Mouse (Mus musculus): ENCODE measurements around the gene Mob3b.

The Mob3b gene

DNA sequence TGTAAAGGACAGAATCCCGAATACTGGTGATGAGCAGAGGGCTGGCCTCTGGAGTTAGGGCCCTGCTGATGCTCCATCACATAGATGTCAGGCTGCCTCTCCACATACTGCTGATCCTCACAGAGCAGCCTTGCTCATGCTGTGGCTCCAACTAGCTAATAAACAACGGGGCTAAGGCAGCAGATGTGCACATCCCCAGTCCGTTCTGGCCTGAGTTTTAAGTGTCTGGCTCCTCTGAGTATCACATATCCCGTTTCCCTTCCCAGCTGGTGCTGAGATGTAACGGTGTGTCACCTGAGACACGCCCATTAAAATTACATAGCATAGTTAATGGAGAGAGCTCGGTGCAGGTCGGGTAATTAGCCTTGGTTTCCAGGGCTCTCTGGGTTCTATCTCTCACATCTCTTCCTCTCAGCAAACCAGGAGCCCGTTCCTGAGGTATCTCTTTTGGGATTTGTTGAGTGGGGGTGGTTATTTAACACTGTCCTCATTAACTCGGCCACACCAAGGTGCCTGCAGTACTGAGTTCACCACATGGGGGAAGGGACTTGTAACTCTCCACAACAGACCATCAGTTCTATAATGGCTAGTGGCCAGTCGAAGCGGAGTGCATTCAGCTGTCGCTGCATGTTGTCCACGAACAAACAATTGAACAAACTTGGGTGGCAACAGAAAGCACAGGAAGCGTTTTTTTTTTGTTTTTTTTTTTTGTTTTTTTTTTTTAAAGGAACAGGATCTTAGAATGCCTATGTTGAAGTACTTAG is 92.0 kb downstream of the Mob3b start:
- DNase-seq (ENCODE audit: low spot score): no peak

DNA sequence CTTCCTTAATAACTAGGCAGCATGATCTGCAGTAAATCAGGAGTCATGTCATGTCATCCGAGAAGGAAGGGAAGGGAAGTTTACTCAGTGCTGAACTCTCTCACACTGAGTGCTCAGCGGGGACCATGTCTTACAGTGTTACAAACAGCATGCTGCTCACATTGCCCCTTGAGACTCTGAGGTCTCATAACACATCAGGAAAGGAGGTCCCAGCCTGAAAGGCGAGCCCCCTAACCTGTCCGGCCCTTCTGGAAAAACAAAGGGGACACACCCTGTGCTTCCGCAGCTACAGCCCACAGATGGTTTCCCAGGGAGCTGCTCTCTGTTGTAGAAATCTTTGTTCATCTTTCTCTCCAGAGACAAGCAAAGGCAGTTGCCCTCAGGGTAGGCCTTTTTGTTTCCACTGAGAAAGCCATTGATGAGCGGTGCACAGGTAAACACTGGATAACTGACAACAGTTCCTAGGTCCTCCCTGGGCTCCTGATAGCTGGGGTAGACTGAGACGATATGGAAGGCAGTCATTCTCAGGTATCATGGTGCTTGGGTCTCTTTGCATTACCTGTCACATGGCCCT is 94.1 kb downstream of the Mob3b start:
- DNase-seq (ENCODE audit: low spot score): no peak

DNA sequence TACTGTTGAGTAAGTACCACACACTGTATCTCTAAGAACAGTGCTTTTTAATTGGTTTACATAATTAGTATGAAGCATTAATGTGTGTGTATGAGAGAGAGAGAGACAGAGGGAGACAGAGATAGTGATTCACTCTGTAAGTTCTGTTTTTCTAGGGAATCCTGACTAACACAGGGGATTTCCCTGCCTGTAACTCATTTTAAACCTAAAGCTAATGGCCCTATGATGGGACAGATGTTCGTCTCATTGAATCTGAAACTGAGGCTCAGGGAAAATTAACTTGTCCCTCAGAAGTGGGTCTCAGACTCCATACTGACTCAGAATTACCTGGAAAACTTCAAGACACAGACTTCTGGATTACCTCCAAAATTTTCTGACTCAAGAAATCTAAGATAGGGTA is 96.3 kb downstream of the Mob3b start:
- no peak for DNase-seq (ENCODE audit: low spot score)

DNA sequence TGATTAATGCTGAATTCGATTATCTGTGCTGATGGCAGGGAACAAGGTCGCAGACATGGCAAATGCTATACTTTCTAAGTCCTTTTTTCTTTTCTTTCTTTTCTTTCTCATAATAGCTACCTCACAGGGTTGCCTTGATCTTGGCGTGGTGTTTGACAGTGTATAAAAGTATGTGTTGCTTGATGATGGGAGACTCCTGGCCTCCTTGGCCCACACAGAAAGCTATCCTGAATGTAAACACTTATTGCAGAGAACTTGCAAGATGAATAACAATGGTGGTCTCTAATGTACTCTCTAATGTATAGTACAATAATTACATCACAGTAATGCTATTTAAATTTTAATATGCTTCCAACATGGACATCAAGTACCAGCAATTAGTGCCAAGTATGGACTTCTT is 96.9 kb downstream of the Mob3b start:
- no peak for DNase-seq (ENCODE audit: low spot score)

DNA sequence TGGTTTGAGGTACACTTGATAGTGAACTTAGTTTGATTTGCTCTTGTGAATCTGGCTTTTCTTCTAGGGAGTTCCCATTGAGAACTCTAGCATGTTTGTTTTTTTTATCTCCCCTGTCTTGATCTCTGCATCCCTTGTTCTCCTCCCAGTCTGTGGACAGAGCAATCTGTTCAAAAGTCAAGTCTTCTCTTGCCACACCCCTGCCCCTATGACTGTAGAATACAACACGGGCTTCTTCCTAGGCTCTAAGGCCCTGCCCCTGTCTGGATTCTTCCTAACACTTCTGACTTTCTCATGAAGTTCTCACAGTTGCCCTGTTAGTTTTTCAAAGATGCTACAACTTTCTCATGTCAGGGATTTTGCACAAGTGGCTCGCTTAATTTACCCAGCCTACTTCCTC is 102.9 kb downstream of the Mob3b start:
- no peak for DNase-seq (ENCODE audit: low spot score)

DNA sequence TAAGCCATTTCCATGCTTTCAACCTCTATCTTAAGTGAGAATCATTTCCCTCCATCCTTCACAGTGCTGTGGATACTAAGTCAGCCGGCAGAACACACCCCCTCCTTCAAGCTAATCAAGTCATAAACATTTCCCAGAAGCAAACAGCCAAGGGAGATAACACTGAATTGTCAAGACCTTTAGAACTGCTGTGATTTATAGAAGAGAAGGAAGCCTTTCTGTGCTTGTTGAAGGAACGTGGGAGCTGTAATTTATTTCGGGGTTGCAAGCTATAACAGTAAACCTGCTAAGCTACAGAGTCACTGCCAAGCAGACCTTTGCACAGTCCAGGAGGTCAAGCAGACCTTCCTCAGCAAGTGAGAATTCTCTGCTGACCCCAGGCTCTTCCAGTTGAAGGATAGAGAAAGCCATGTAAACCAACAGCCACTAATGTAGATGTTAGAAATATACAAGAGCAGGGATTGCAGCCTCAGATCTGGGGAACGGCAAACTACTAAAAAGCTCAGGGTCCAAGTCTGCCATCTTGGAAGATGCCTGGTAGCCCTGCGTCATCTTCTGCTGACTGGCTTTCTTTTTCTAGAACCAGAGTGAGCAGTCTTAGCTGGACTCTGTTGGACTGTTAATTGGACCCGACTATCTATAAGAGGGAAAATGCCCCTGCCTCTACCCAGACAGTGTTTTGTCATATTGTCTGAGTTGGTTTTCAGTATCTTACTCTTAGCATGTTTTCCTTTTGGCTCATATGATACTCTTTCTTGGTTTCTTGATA is 104.9 kb downstream of the Mob3b start:
- DNase-seq (ENCODE audit: low spot score): no peak

DNA sequence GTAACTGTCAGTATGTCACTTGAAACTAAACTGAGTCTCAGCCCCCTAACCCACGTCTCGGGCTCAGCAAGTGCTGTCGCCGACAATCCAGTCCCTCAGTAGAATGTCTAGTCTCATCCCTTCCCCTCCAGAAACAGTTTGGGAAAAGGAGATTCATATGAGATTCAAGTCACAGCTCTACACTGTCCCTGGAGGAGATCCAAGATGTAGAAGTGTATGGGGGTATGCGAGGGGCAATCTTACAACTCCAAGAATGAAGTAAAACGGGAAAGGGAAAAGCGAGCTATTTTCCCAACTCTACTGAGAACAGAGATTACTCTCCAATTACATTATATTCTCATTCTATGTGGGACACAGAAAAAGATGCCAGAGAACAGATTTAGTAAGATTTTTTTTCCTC is 106.1 kb downstream of the Mob3b start:
- DNase-seq (ENCODE audit: low spot score): no peak

DNA sequence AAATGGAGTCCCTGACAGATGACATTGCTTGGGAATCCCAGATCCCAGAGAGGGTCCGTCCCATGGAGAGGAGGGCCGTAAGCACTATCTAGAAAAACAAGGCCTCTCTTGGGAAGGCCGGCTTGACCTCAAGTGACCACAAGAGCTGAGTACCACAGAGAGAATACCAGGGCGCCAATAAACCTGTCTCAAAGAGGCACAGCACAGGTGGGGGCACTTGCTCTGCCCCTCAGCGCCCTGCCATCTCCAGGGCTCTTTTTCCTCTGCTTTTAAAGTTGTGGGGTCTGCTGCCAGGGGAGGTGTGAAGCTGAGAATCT is 107.6 kb downstream of the Mob3b start:
- DNase-seq (ENCODE audit: low spot score): no peak

GRCm38 (mm10) chr4:35049036-35049741 is 108.1 kb downstream of the Mob3b start:
- DNase-seq (ENCODE audit: low spot score): no peak

GRCm38 (mm10) chr4:35040896-35041295 is 116.4 kb downstream of the Mob3b start:
- no peak for DNase-seq (ENCODE audit: low spot score)

GRCm38 (mm10) chr4:35040306-35040705 is 117.0 kb downstream of the Mob3b start:
- DNase-seq (ENCODE audit: low spot score): no peak

DNA sequence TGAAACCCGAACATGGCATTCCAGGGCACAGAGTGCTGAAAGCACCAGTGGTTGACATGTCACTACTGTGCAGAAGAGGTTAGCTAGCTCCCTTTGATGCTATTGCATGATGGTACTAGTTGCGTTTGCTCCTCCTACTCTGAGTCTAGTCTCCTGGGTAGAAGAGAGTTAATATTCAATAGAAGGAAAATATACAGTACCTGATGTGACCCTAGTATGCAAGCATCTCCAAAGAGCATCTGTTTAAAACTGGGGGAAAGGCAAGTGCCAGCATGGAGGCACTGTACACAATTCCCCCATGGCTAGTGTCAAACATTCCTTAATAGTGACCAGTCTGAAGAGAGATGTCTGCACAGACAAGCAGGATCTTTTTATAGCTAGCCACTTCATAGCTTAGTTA is 119.5 kb downstream of the Mob3b start:
- DNase-seq (ENCODE audit: low spot score): no peak

- no peak for DNase-seq (ENCODE audit: low spot score)
Measured at GRCm38 (mm10) chr4:35034504-35035290, 122.6 kb downstream of the Mob3b start.

GRCm38 (mm10) chr4:35032758-35033157 is 124.5 kb downstream of the Mob3b start:
- DNase-seq (ENCODE audit: low spot score): no peak

- no peak for DNase-seq (ENCODE audit: low spot score)
Measured at GRCm38 (mm10) chr4:35031623-35032022, 125.7 kb downstream of the Mob3b start.

DNA sequence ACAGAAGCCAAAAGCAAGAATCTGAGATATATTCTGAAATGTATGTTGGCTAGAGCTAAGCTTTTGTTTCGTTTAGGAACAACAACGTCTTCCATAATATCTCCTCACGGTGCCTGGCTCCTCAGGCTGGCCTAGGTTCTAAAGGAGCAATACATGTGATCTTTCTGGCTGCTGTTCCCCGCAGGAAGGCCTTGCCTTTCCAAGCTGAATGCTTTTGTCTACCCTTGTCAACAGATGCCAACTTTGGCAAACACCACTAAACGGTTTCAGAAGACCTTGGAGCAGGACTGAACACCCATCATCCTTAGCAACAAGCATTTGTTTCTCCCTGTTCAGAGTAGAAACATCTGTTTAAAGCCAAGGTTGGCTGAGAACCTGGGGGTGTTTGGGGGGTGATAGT is 126.1 kb downstream of the Mob3b start:
- no peak for DNase-seq (ENCODE audit: low spot score)

- no peak for DNase-seq (ENCODE audit: low spot score)
Measured at GRCm38 (mm10) chr4:35018416-35018815, 138.9 kb downstream of the Mob3b start.

GRCm38 (mm10) chr4:35012401-35013307 is 144.6 kb downstream of the Mob3b start:
- no peak for DNase-seq (ENCODE audit: low spot score)

GRCm38 (mm10) chr4:35006541-35007260 is 150.6 kb downstream of the Mob3b start:
- DNase-seq (ENCODE audit: low spot score): no peak

GRCm38 (mm10) chr4:35006056-35006455 is 151.2 kb downstream of the Mob3b start:
- no peak for DNase-seq (ENCODE audit: low spot score)

All from urinary bladder, postnatal 10 days (tissue).